Mouse (Mus musculus) monocyte, adult 5-6 weeks (primary cell): ENCODE measurements around the gene Esrrb. TPM values are rescaled to one million over a fixed set of nuclear protein-coding genes. Genes with fewer than 3 reads are reported as not detected.

Experiments
- ATAC-seq: fragments of 153-309, 156-312 bp; replicated peaks from 2 replicates; pipeline ENCODE4 v1.8.0; 2017; ENCODE audit warnings: mild to moderate bottlenecking; ENCODE audit not compliant: low TSS enrichment, insufficient number of reproducible peaks, severe bottlenecking, poor library complexity, low FRiP score
- total RNA-seq: library from RNA; stranded (forward); fragments of 200-1000, 200-491, 200-594 nt; gene quantifications from 3 replicates; pipeline ENCODE4 v1.2.3, GENCODE M21; 2017

Gene Esrrb
- total RNA-seq, 1 experiment from 2014 or later, result not detected

DNA sequence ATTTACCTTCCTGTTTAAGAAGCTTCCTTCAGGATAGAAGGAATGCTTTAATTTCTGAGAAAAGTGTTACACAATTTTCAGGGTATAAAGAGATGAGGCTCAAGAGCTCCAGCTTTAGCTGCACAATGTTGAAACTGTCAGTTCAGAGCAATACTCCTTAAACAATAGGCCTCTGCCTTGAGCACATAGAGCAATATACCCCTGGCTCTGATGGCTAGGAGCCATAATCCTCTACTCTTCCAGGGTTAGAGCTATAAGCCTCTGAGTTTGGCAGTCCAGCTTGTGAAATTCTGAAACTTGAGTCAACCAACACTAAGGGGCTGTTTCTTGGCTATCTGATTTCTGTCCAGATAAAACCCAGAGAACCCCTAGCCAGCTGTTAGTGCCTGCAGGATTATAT is 176.9 kb downstream of the Esrrb start:
- ATAC-seq, result no peak

DNA sequence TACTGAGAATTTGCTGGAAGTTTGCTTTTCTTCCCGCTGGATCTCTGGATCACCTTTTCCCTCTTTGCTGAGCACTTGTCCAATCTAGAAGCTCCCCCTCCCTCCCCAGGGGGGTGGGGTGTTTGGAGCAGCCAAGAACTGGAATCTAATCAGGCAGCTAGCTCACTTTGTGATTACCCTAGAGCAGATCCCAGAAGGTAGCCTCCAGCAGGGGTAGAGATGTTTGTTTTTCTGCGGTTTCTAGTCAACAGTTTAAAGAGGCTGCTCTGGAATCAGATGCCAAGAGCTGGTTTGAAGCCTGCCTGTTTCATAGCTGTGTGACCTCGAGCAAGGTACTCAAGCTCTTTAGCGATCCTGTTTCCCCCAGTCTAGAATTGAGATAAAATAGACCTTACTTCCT is 177.8 kb downstream of the Esrrb start:
- ATAC-seq, result no peak

DNA sequence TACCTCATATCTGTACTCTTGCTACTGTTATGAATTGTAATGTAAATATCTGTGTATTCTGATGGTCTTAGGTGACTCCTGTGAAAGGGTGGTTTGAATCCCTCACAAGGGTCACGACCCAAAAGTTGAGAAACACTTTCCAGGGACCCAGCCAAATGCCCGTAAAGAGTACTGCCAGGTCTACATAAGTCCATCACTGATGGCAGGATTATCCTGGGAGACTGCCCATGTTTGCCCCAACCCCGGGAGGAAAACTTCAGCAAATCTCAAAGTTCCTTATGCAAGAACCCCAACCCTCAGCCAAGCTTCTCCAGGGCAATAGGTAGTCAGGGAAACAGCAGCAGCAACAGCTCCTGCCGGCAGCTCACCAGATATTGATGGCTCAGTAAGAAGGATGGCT is 178.6 kb downstream of the Esrrb start:
- no peak for ATAC-seq

GRCm38 (mm10) chr12:86547808-86548207 is 186.9 kb downstream of the Esrrb start:
- ATAC-seq, result no peak

GRCm38 (mm10) chr12:86553037-86553436 is 192.1 kb downstream of the Esrrb start:
- no peak for ATAC-seq

- ATAC-seq, result no peak
Observed at GRCm38 (mm10) chr12:86556796-86557517, 196.0 kb downstream of the Esrrb start.

- no peak for ATAC-seq
Observed at GRCm38 (mm10) chr12:86558889-86559288, 198.0 kb downstream of the Esrrb start.

DNA sequence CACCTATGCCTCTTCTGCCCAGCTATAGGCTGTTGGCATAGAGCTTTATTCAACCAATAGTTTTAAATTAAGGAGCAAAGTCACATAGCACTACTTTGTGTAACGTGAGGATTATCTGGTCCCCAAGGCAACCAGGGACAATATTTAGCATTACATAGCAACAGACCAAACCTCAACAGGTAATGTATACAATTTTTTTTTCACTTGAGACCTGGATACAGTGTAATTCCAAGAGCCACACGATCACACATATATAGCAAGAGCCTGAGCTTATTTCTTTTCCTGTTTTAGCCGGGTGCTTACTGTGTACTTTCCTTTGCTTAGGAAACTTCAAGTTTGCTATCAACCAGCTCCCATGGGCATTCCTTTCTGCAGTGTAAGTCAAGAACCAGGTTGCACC is 201.8 kb downstream of the Esrrb start:
- ATAC-seq, result no peak

GRCm38 (mm10) chr12:86565996-86566395 is 205.1 kb downstream of the Esrrb start:
- ATAC-seq, result no peak

Other genes with a start within 250 kb of the Esrrb start
- gene Gpatch2l, start 119.3 kb upstream of the Esrrb start, total RNA-seq, result 63.6 to 98.5 TPM (median 88.6 TPM) in 3 replicates